Mouse (Mus musculus) neural tube, embryonic 11.5 days (tissue): ENCODE data around the gene Rnf7. TPM values are rescaled to one million over a fixed set of nuclear protein-coding genes. Genes with fewer than 3 reads are reported as not detected.
"Not testable (repeated sequence)": the region's sequence is repeated elsewhere in the genome, so short reads cannot be mapped to it uniquely, and the experiment has no call there.

Source experiments
- ATAC-seq: fragments of 200-750 bp; cut with Nextera tagmentation; 2 replicates; pipeline ENCODE4 v1.8.0; 2017; ENCODE audit warnings: moderate number of reproducible peaks, mild to moderate bottlenecking, moderate TSS enrichment, moderate library complexity; ENCODE audit not compliant: insufficient read depth, low FRiP score, low TSS enrichment
- DNase-seq: peaks from one replicate; pipeline ENCODE4 v3.0.0-alpha.2; 2015; ENCODE audit warnings: low spot score
- H3K27ac ChIP-seq: fragments of 300-500 bp; sonication (generic); 2 replicates; pipeline ENCODE4 v1.5.1; 2014; ENCODE audit warnings: low read depth, mild to moderate bottlenecking, low read length
- H3K27me3 ChIP-seq: fragments of 300-500 bp; sonication (generic); 2 replicates; pipeline ENCODE4 v1.6.1; 2014; ENCODE audit warnings: mild to moderate bottlenecking, low read length, mixed read lengths; ENCODE audit not compliant: control insufficient read depth, insufficient read depth
- H3K36me3 ChIP-seq: fragments of 300-500 bp; sonication (generic); 2 replicates; pipeline ENCODE4 v1.6.1; 2014; ENCODE audit warnings: mild to moderate bottlenecking, low read length, moderate library complexity, mixed read lengths; ENCODE audit not compliant: control insufficient read depth, insufficient read depth
- H3K4me1 ChIP-seq: fragments of 300-500 bp; sonication (generic); 2 replicates; pipeline ENCODE4 v1.6.1; 2014; ENCODE audit warnings: low read length, mixed read lengths; ENCODE audit not compliant: control insufficient read depth, insufficient read depth
- H3K4me2 ChIP-seq: fragments of 300-500 bp; sonication (generic); 2 replicates; pipeline ENCODE4 v1.6.1; 2014; ENCODE audit warnings: low read depth, mild to moderate bottlenecking, moderate library complexity
- H3K4me3 ChIP-seq: fragments of 300-500 bp; sonication (generic); 2 replicates; pipeline ENCODE4 v1.5.1; 2014; ENCODE audit warnings: low read depth, low read length
- H3K9ac ChIP-seq: fragments of 300-500 bp; sonication (generic); 2 replicates; pipeline ENCODE4 v1.6.1; 2014; ENCODE audit warnings: mild to moderate bottlenecking, low read length
- H3K9me3 ChIP-seq: fragments of 300-500 bp; sonication (generic); 2 replicates; pipeline ENCODE4 v1.6.1; 2016; ENCODE audit warnings: low read length; ENCODE audit not compliant: control insufficient read depth
- WGBS: fragments of 180-500 bp; shearing (Covaris S2); extraction: QIAGEN DNeasy Blood & Tissue Kit; methylation state at CpG from one replicate; pipeline ENCODE4 v1.1.7; 2014; 5-methylcytosine and 5-hydroxymethylcytosine counted together
- polyA plus RNA-seq: library from polyadenylated mRNA; unstranded; fragments of >200 nt; fragmentation: Nextera tagmentation; extraction: Ambion mirVana; gene quantifications from 2 replicates; pipeline ENCODE4 v1.2.1, GENCODE M21; 2014

The Rnf7 gene
- polyA plus RNA-seq, 1 experiment from 2014 or later, result 265 TPM

DNA sequence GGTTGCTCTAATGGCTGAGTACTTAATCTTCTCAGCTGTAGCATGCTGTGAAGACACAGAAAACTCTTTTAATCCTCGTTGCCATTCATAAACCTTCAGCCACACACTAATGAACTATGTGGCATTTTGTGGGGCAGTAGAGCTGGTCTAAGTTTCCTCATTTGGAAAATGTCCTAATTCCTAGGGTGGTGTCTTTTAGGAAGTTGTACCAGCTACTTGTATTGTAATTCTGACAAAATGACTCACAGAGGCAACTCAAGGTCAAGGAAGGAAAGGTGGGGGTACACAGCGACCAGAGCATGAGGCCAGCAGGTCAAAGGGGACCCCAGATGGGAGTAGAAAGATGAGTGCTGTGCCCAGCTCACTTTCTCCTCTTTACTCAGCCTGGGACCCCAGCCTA, 5.2 kb upstream of the Rnf7 start:
- Histone ChIP-seq H3K4me3 (no peak overlapping the region), H3K9ac (no peak overlapping the region), H3K4me1 (no peaks in the 10 kb centered on the region), H3K36me3 (no peaks in the 10 kb centered on the region), H3K9me3 (no peaks in the 10 kb centered on the region), H3K4me2 (no peak overlapping the region), H3K27me3 (no peaks in the 10 kb centered on the region), H3K27ac (no peak overlapping the region)
- DNase-seq (no peak), ATAC-seq (no peak)
- WGBS, result 68% methylated on average over 2 of the region's 2 CpGs

DNA sequence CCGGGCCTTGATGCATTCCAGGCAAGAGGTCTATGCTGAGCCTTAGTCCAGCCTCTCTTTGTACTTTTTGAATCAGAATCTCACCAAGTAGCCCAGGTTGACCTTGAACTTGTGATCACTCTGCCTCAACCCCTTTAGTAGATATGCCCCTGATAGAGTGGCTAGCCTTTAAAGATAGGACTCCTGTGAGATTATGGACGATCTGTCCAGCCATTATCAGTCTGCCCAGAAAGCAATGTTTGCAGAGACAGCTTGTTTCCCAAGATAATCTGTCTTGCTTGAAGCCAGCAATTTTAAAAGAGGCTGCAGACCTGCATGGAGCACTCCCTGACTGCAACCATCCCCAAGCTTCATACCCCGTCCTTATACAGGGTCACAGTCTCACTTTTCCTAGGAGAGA, 4.6 kb upstream of the Rnf7 start:
- Histone ChIP-seq H3K27ac (no peak overlapping the region), H3K9me3 (no peaks in the 10 kb centered on the region), H3K9ac (no peak overlapping the region), H3K4me3 (no peak overlapping the region), H3K27me3 (no peaks in the 10 kb centered on the region), H3K4me2 (no peak overlapping the region), H3K4me1 (no peaks in the 10 kb centered on the region), H3K36me3 (no peaks in the 10 kb centered on the region)
- ATAC-seq (no peak), DNase-seq (no peak)
- WGBS, result 81% methylated on average over 3 of the region's 3 CpGs

DNA sequence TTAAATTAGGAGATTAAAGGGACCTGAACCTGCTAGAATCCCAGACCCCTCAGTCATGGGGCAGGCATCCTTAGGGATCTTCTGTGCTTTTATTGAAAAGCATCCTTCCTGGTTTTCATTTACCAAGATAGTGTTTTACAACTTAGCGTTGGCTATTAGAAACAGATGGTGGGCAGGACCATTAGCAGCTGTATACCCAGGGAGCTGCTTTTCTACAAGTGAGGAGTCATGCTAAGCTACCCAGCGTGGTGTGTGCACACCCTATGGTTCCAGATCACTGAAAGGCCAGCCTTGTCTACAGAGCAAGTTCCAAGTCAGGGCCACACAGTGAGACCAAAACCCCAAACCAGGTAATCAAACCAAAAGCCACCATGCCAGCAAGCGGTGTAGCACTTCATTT, 6.1 kb downstream of the Rnf7 start:
- ATAC-seq (no peak), DNase-seq (no peak)
- Histone ChIP-seq H3K4me1 (peaks cover 7% of the 10 kb centered on the region), H3K36me3 (no peaks in the 10 kb centered on the region; the same call in 1 of the 2 replicates), H3K4me2 (no peak overlapping the region), H3K27me3 (no peaks in the 10 kb centered on the region), H3K27ac (no peak overlapping the region), H3K9me3 (no peaks in the 10 kb centered on the region), H3K9ac (no peak overlapping the region), H3K4me3 (no peak overlapping the region)
- WGBS, result 59% methylated on average over 3 of the region's 3 CpGs

DNA sequence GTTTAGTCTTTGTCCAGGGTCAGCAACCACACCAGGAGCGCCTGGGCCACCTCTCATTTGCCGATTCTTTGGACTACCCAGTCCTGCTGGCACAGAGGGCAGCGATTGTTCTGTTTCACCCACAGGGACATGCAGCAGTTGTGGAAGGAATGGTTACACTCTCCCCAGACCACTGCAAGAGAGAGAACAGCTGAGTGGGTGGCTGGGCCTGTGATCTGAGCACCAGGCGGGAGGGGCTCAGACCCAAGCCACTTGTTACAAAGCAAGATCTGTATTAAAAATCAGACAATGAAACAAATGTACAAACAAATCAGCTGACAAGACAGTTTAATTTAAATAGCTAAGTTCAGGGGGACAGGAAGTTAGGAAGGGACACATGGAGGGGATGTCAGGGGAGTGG, 6.8 kb downstream of the Rnf7 start:
- ATAC-seq, H3K4me1 ChIP-seq, DNase-seq, H3K4me2 ChIP-seq, H3K4me3 ChIP-seq, H3K36me3 ChIP-seq, H3K9ac ChIP-seq, H3K9me3 ChIP-seq, H3K27me3 ChIP-seq, H3K27ac ChIP-seq: not testable (repeated sequence)
- 89% methylated on average over 4 of the region's 4 CpGs for WGBS

DNA sequence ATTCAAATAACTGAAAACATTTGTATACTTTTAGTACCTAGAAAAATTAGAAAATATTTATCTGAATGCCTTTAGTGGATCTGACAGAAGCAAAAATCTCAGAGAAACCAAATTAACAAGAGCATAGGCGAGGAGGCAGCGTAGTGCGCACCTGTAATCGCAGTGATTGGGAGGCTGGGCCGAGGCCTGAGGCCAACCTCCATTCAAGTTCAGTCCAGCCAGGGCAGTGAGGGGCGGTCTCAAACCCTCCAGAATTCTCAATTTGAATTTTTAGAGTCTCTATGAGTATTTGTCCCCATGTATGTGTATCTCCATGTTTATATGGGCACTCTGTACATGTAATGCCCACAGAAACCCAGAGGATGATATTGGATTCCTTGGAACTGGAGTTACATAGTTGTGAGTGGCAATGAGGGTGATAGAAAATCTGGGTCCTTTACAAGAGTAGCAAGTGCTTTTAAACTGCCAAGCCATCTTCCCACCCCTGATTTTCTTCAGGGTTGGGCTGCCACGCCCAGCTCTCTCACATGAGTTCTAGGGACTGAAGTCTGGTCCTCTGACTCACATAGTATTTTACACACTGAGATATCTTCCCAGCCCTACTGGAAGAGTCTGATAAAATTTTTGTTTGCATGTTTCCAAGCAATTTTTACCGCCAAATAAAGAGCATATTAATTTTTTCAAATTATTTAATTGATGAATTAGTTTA, 8.1 kb downstream of the Rnf7 start:
- DNase-seq (no peak), ATAC-seq (no peak)
- Histone ChIP-seq H3K9me3 (no peaks in the 10 kb centered on the region), H3K4me2 (no peak overlapping the region), H3K4me1 (0 out of 2 replicates have a peak, but pooled peaks cover 2% of the 10 kb centered on the region), H3K9ac (no peak overlapping the region), H3K27me3 (no peaks in the 10 kb centered on the region), H3K27ac (no peak overlapping the region), H3K4me3 (no peak overlapping the region), H3K36me3 (no peaks in the 10 kb centered on the region; the same call in 1 of the 2 replicates)
- WGBS, result 93% methylated on average over 8 of the region's 8 CpGs

DNA sequence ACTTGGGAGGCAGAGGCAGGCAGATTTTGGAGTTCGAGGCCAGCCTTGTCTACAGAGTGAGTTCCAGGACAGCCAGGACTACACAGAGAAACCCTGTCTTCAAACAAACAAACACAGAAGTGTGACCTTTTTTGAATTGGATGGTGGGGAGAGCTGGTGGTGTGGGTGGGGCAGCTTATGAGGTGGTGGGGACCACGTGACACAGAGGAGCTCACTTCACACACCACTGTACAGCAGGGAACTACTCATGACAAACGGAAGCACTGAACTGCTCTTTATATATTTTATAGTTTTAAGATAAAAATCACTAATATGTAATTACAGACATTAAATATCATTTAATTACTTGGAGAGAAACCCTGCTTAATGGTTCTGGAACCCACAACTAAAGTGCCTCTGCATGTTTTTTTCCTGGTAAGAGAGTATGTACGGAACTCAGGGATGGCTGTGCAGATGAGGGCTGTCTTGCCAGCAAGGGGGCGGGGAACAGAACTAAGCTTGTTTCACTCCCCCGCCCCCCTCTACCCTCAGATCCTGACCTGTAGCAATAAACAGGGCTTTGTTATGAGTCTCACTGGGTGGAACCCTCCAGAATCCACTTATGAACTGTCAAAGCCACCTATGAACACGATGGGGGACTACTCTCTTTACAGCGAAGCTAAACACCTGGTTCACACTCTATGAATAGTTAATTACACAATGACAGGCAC, 8.8 kb downstream of the Rnf7 start:
- Histone ChIP-seq H3K4me3 (no peak overlapping the region), H3K27me3 (no peaks in the 10 kb centered on the region), H3K36me3 (no peaks in the 10 kb centered on the region; the same call in 1 of the 2 replicates), H3K4me1 (0 out of 2 replicates have a peak, but pooled peaks cover 2% of the 10 kb centered on the region), H3K9ac (no peak overlapping the region), H3K4me2 (no peak overlapping the region), H3K9me3 (no peaks in the 10 kb centered on the region), H3K27ac (no peak overlapping the region)
- ATAC-seq (no peak), DNase-seq (no peak)
- WGBS, result 66% methylated on average over 8 of the region's 8 CpGs

DNA sequence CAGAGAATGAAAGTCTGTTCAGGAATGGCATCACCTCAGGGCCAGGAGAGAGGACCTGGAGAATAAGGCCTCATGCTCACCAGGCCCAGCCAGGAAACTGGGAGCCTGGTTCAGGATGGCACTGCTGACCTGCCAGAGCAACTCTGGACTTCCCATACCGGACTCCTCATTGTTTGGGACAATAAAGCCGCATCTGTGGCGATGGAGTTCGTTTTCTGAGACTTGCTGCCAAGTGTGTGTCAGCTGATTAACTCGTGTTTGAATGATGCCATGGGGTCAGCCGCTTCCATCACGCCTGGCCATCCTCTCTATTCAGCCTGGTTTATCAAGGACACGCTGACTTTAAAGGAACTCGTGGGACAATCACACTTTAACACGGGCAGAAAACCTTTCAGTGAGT, 14.8 kb downstream of the Rnf7 start:
- ATAC-seq (no peak), DNase-seq (no peak)
- H3K4me3 ChIP-seq, result no peak overlapping the region
- H3K9ac ChIP-seq, result no peak overlapping the region
- no peaks in the 10 kb centered on the region for H3K27me3 ChIP-seq
- WGBS, result 83% methylated on average over 10 of the region's 10 CpGs
- peaks cover 5% of the 10 kb centered on the region; the same call in 1 of the 2 replicates for H3K36me3 ChIP-seq
- no peaks in the 10 kb centered on the region for H3K4me1 ChIP-seq
- no peak overlapping the region for H3K4me2 ChIP-seq
- peaks cover 9% of the 10 kb centered on the region; the same call in 1 of the 2 replicates for H3K9me3 ChIP-seq
- H3K27ac ChIP-seq, result no peak overlapping the region

DNA sequence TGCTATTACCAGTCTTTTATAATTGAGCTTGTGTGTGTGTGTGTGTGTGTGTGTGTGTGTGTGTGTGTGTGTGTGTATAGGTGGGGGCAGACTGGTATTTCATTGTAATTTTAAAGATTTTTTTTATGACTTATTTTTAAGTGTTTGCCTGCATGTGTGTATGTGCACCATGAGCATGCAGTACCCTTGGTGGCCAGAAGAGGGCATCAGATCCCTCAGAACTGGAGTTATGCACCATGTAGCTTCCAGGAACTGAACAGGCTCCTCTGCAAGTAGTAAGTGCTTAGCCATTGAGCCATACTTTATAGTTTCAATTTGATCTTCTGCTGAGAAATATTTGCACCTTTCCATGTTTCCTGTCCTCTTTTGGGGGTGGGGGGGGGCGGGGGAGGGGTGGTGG, 16.9 kb downstream of the Rnf7 start:
- Histone ChIP-seq H3K27me3 (no peaks in the 10 kb centered on the region), H3K9me3 (peaks cover 9% of the 10 kb centered on the region; the same call in 1 of the 2 replicates), H3K4me2 (no peak overlapping the region), H3K27ac (no peak overlapping the region), H3K9ac (no peak overlapping the region), H3K4me3 (no peak overlapping the region), H3K36me3 (peaks cover 5% of the 10 kb centered on the region; the same call in 1 of the 2 replicates), H3K4me1 (no peaks in the 10 kb centered on the region)
- ATAC-seq, result no peak
- DNase-seq, result no peak
- 53% methylated on average over 1 of the region's 1 CpGs for WGBS
